Mouse (Mus musculus) liver, embryonic 11.5 days (tissue): ENCODE data around the gene Fmo5. TPM values are rescaled to one million over a fixed set of nuclear protein-coding genes. Genes with fewer than 3 reads are reported as not detected.

Source experiments
- ATAC-seq: fragments of 200-750 bp; cut with Nextera tagmentation; replicated peaks from 2 replicates; pipeline ENCODE4 v1.8.0; 2017; ENCODE audit warnings: moderate number of reproducible peaks, mild to moderate bottlenecking, moderate TSS enrichment, moderate library complexity; ENCODE audit not compliant: low FRiP score
- DNase-seq: peaks from one replicate; pipeline ENCODE4 v3.0.0-alpha.2; 2017; ENCODE audit warnings: low spot score
- H3K27ac ChIP-seq: fragments of 300-500 bp; sonication (generic); 2 replicates; pipeline ENCODE4 v1.5.1; 2014; ENCODE audit warnings: mild to moderate bottlenecking, low read depth, low read length, control low read depth
- H3K27me3 ChIP-seq: fragments of 300-500 bp; sonication (generic); replicated peaks from 2 replicates; pipeline ENCODE4 v1.6.1; 2014; ENCODE audit warnings: low read length, mixed read lengths; ENCODE audit not compliant: control insufficient read depth, insufficient read depth
- H3K36me3 ChIP-seq: fragments of 300-500 bp; sonication (generic); 2 replicates; pipeline ENCODE4 v1.6.1; 2014; ENCODE audit warnings: mild to moderate bottlenecking, low read length, moderate library complexity, mixed read lengths; ENCODE audit not compliant: control insufficient read depth, insufficient read depth
- H3K4me1 ChIP-seq: fragments of 300-500 bp; sonication (generic); replicated peaks from 2 replicates; pipeline ENCODE4 v1.6.1; 2014; ENCODE audit warnings: low read length, mixed read lengths; ENCODE audit not compliant: control insufficient read depth, insufficient read depth
- H3K4me2 ChIP-seq: fragments of 300-500 bp; sonication (generic); 2 replicates; pipeline ENCODE4 v1.6.1; 2014; ENCODE audit warnings: mild to moderate bottlenecking, control low read depth, moderate library complexity
- H3K4me3 ChIP-seq: fragments of 300-500 bp; sonication (generic); 2 replicates; pipeline ENCODE4 v1.5.1; 2014; ENCODE audit warnings: low read depth, low read length, control low read depth
- H3K9ac ChIP-seq: fragments of 300-500 bp; sonication (generic); 2 replicates; pipeline ENCODE4 v1.6.1; 2014; ENCODE audit warnings: low read depth, low read length, control low read depth
- H3K9me3 ChIP-seq: fragments of 300-500 bp; sonication (generic); 2 replicates; pipeline ENCODE4 v1.6.1; 2016; ENCODE audit warnings: low read length, inconsistent platforms, mixed read lengths; ENCODE audit not compliant: control insufficient read depth
- WGBS: fragments of 180-500 bp; shearing (Covaris S2); extraction: QIAGEN DNeasy Blood & Tissue Kit; methylation state at CpG from one replicate; pipeline ENCODE4 v1.1.7; 2014; 5-methylcytosine and 5-hydroxymethylcytosine counted together
- polyA plus RNA-seq: library from polyadenylated mRNA; unstranded; fragments of >200 nt; fragmentation: Nextera tagmentation; extraction: Ambion mirVana; gene quantifications from 2 replicates; pipeline ENCODE4 v1.2.1, GENCODE M21; 2014

Gene Fmo5
- polyA plus RNA-seq, 1 experiment from 2014 or later, result 4.4 TPM

- Histone ChIP-seq H3K4me1 (no peaks in the 10 kb centered on the region), H3K36me3 (no peaks in the 10 kb centered on the region), H3K4me3 (no peak overlapping the region), H3K27me3 (no peaks in the 10 kb centered on the region), H3K27ac (no peak overlapping the region), H3K4me2 (no peak overlapping the region), H3K9me3 (no peaks in the 10 kb centered on the region), H3K9ac (no peak overlapping the region)
- ATAC-seq (no peak), DNase-seq (no peak)
- WGBS, result 53% methylated on average over 7 of the region's 7 CpGs
Measured at GRCm38 (mm10) chr3:97690590-97690989, 62.0 kb downstream of the Fmo5 start.

- WGBS, result 66% methylated on average over 12 of the region's 12 CpGs
- Histone ChIP-seq H3K4me3 (no peak overlapping the region), H3K27me3 (no peaks in the 10 kb centered on the region), H3K36me3 (no peaks in the 10 kb centered on the region), H3K4me1 (no peaks in the 10 kb centered on the region), H3K9ac (no peak overlapping the region), H3K4me2 (no peak overlapping the region), H3K27ac (no peak overlapping the region), H3K9me3 (no peaks in the 10 kb centered on the region)
- no peak for DNase-seq
- ATAC-seq, result no peak
Measured at GRCm38 (mm10) chr3:97691443-97692017, 62.9 kb downstream of the Fmo5 start.

GRCm38 (mm10) chr3:97693806-97694205, 65.2 kb downstream of the Fmo5 start:
- no peaks in the 10 kb centered on the region for H3K27me3 ChIP-seq
- WGBS, result 80% methylated on average over 6 of the region's 6 CpGs
- ATAC-seq (no peak), DNase-seq (no peak)
- no peaks in the 10 kb centered on the region for H3K4me1 ChIP-seq
- H3K9me3 ChIP-seq, result no peaks in the 10 kb centered on the region
- no peak overlapping the region for H3K4me2 ChIP-seq
- H3K27ac ChIP-seq, result no peak overlapping the region
- H3K9ac ChIP-seq, result no peak overlapping the region
- no peak overlapping the region for H3K4me3 ChIP-seq
- no peaks in the 10 kb centered on the region for H3K36me3 ChIP-seq

- WGBS, result 80% methylated on average over 9 of the region's 9 CpGs
- ATAC-seq (no peak), DNase-seq (no peak)
- H3K4me3 ChIP-seq, result no peak overlapping the region
- no peaks in the 10 kb centered on the region for H3K27me3 ChIP-seq
- H3K4me1 ChIP-seq, result no peaks in the 10 kb centered on the region
- no peak overlapping the region for H3K4me2 ChIP-seq
- no peak overlapping the region for H3K27ac ChIP-seq
- no peak overlapping the region for H3K9ac ChIP-seq
- no peaks in the 10 kb centered on the region for H3K36me3 ChIP-seq
- H3K9me3 ChIP-seq, result no peaks in the 10 kb centered on the region
Measured at GRCm38 (mm10) chr3:97696866-97697265, 68.3 kb downstream of the Fmo5 start.

- 68% methylated on average over 9 of the region's 9 CpGs for WGBS
- DNase-seq, result no peak
- no peak for ATAC-seq
- H3K9ac ChIP-seq, result no peak overlapping the region
- H3K9me3 ChIP-seq, result no peaks in the 10 kb centered on the region
- H3K4me2 ChIP-seq, result no peak overlapping the region
- no peaks in the 10 kb centered on the region for H3K27me3 ChIP-seq
- H3K36me3 ChIP-seq, result no peaks in the 10 kb centered on the region
- H3K27ac ChIP-seq, result no peak overlapping the region
- no peaks in the 10 kb centered on the region for H3K4me1 ChIP-seq
- no peak overlapping the region for H3K4me3 ChIP-seq
Measured at GRCm38 (mm10) chr3:97697291-97697690, 68.7 kb downstream of the Fmo5 start.

- H3K9ac ChIP-seq, result no peak overlapping the region
- H3K36me3 ChIP-seq, result no peaks in the 10 kb centered on the region
- no peak for ATAC-seq
- no peak for DNase-seq
- 70% methylated on average over 3 of the region's 3 CpGs for WGBS
- no peaks in the 10 kb centered on the region for H3K9me3 ChIP-seq
- H3K27ac ChIP-seq, result no peak overlapping the region
- H3K27me3 ChIP-seq, result no peaks in the 10 kb centered on the region
- H3K4me2 ChIP-seq, result no peak overlapping the region
- H3K4me1 ChIP-seq, result no peaks in the 10 kb centered on the region
- H3K4me3 ChIP-seq, result no peak overlapping the region
Measured at GRCm38 (mm10) chr3:97699061-97699460, 70.5 kb downstream of the Fmo5 start.

- H3K36me3 ChIP-seq, result no peaks in the 10 kb centered on the region
- no peak overlapping the region for H3K4me2 ChIP-seq
- DNase-seq, result no peak
- no peak overlapping the region for H3K4me3 ChIP-seq
- no peaks in the 10 kb centered on the region for H3K27me3 ChIP-seq
- H3K27ac ChIP-seq, result no peak overlapping the region
- no peak for ATAC-seq
- no peaks in the 10 kb centered on the region for H3K9me3 ChIP-seq
- no peaks in the 10 kb centered on the region for H3K4me1 ChIP-seq
- no peak overlapping the region for H3K9ac ChIP-seq
- WGBS, result 46% methylated on average over 3 of the region's 3 CpGs
Measured at GRCm38 (mm10) chr3:97701198-97701597, 72.6 kb downstream of the Fmo5 start.

- no peaks in the 10 kb centered on the region for H3K9me3 ChIP-seq
- no peak overlapping the region for H3K27ac ChIP-seq
- H3K4me3 ChIP-seq, result no peak overlapping the region
- no peak overlapping the region for H3K4me2 ChIP-seq
- H3K27me3 ChIP-seq, result no peaks in the 10 kb centered on the region
- H3K9ac ChIP-seq, result no peak overlapping the region
- no peaks in the 10 kb centered on the region for H3K36me3 ChIP-seq
- WGBS, result 90% methylated on average over 11 of the region's 11 CpGs
- ATAC-seq (no peak), DNase-seq (no peak)
- no peaks in the 10 kb centered on the region for H3K4me1 ChIP-seq
Measured at GRCm38 (mm10) chr3:97702448-97703080, 74.0 kb downstream of the Fmo5 start.
